Mouse (Mus musculus): Measurements from ENCODE around the gene Rsph3a. TPM values are rescaled to one million over a fixed set of nuclear protein-coding genes. Genes with fewer than 3 reads are reported as not detected.
"Not testable (repeated sequence)": the region's sequence is repeated elsewhere in the genome, so short reads cannot be mapped to it uniquely, and the experiment has no call there.

Gene Rsph3a
- total RNA-seq, 2 experiments from 2014 or later, result 47.3 TPM

DNA sequence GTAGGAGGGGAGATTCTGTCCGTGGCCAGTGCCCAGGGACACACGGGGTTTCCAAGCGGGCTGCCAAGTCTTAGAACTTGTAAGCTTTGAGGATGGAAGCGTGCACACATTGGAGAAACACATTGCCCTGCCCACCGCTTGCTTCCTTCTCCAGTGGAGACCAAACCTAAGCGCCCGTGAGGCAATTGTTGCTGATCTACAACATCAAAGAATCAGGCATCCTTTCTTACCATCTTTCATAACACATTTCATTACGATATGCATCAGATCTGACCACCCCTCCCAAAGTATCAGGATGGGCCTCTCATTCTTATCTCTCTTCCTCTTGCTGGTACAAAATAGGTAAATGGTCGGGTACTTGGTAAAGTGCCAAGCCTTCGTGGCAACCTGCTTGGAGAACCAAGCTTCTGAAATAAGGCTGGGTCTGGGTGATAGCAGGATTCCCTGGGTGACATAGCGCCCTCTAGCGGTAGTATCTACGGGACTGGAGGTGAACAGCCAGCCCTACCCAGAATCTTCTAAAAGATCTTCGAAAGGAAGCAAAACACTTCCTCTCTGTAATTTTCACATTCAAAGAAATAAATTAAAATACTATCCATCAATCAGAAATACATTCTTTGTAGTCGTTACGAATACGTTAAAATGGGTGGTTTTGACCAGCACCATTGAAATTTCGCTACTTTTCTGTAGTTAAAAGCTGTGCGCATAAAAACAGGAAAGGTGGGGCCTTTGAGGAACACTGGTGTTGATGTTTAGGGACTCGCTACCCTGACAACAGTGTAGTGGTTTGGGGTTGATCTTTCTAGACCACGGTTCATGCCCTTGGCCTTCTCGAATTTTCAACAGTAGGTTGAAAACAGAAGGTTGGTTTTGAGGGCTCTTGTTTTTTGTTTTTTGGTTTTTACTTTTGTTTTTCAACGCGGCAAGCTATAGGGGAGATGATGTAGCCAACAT lies 17.6 kb upstream of the Rsph3a start:
- peak; percentile 74 for DNase-seq
- intact Hi-C loops (cut with DNase I), result loop anchor here (5.0 kb wide), 1 partner anchor 61 kb away; no protein-coding TSS in a partner anchor

DNA sequence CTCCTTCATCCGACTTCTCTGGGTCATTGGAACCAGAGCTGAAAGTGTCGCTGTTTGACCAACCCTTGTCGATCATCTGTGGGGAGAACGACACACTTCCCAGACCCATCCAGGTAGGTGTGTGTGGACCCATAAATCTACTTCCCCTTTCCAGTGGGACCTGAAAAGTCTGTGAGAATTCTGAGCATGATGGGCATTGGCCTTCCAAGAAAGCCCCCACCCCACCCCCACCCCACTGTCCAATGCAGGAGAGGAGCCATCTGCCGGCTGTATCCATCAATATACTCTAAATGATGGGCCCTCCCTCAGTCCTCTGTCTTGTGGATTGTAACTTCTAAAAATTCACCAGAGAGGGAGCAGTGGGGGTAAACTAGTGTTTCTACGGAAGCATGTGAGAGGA lies 16.8 kb upstream of the Rsph3a start:
- intact Hi-C loops (cut with DNase I), result loop anchor here (5.0 kb wide), 1 partner anchor 61 kb away; no protein-coding TSS in a partner anchor

DNA sequence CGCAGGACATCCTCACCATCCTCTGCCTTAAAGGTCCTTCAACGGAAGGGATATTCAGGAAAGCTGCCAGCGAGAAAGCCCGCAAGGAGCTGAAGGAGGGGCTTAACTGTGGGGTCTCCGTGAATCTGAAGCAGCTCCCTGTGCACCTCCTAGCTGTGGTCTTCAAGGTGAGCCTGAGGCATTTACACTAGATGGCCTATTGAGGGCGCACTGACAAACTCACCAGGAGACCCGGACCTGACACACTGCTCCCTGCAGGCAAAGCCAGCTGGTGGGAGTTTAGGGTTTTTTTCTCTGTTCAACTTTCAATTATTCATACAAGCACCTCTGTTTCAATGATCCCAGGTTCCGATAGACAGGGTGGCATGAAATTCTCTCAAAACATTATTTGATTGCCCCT lies 16.1 kb upstream of the Rsph3a start:
- no peak for DNase-seq
- intact Hi-C loops (cut with DNase I), result loop anchor here (5.0 kb wide), 1 partner anchor 62 kb away; no protein-coding TSS in a partner anchor

More for the DNA sequence above, 16.8 kb upstream of the Rsph3a start:
- DNase-seq, result no peak

DNA sequence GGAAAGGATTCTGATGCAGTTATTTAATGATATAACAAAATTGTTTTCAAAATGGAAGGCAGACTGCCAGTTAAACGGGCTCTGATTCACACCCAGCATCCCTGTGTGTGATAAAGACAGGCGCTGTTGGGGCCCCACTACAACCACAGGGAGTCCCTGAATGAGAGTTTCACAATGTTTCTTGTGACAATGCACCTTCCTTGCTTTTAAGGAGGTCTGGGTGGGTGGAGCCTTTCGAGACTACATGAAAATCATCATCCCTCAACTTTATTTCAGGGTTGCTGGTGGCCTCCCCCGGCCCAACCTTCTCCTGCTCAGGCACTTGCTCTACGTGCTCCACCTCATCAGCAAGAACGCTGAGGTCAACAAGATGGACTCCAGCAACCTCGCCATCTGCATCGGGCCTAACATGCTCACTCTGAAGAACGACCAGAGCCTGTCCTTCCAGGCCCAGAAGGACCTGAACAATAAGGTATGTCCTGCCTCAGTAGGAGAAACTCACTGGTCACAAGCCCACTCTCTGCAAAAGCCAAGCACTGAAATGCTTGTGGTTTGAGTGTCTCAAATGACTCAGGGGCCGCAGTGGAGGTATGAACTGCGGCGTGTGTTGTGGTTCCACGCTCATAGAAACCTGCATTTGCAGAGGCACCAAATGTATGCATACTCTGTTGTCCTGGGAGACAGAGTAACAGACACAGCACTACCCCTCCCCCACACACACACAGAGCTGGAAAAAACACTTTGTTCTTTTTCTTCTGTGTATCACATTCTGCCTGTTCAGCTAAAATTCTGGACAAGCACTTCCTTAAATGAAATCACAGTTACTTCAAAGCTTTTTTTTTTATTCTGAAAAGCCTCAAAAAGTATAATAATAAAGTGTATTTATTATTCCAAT lies 14.1 kb upstream of the Rsph3a start:
- no peak for DNase-seq
- intact Hi-C loops (cut with DNase I), result no loop called here

DNA sequence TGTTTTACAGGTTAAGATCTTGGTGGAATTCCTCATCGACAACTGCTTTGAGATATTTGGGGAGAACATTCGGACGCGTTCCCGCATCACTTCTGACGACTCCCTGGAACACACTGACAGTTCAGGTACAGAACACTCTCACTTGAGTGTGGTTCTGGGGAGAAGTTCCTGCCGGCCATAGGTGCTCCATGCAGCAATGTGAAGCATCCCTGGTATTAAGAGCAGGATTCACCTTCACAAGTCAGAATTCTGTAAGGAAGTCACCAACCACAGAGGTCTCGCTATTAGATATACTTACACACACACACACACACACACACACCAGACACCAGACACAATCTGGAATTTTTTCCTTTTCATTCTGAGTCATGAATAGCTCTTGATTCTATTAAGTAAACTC lies 13.3 kb upstream of the Rsph3a start:
- intact Hi-C loops (cut with DNase I); DNase-seq: not testable (repeated sequence)

DNA sequence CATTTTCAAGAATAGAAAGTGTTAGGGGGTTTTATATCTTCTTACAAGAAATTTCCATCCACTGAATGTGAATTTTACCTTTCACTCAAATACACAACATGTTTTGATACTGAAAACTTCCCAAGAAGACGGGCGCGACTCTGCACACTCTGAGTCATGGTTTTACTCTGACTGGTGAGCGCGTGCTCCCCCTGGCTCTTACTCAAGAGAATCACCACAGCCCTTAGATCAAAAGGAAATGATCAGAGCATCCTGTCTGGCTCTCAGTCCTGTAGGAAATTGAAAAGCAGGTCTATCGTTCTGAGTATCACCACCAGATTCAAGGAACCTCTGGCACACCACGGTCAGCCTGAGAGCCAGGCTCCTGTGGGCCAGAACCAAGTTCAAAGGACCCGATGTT lies 5.8 kb upstream of the Rsph3a start:
- intact Hi-C loops (cut with DNase I), result no loop called here
- DNase-seq, result peak; percentile 16

DNA sequence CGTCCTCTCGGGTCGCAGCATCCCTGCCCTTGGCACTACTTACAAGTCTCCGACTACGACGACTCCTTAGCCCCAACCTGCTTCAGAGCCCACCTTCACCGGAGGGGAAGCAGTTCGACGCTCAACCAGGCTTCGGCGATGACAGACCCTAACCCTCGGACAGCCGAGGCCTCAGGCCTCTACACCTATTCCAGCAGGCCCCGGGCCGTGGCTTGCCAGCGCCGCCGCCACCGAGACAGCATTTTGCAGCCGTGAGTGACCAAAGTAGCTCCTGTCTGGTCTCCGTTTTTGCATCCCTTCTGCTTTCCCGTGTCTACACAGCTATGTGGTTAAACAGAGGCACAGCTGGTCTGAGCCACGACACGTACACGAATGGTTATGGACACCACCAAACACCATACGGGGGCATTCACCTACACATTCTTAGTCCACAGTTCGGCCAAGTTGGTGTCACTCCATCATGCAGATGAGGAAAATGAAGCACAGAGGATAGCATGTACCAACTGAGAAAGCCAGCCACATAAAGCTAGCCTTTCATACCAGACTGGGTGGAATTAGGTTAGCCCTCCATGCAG lies 726 bp downstream of the Rsph3a start:
- intact Hi-C loops (cut with DNase I); DNase-seq: not testable (repeated sequence)

DNA sequence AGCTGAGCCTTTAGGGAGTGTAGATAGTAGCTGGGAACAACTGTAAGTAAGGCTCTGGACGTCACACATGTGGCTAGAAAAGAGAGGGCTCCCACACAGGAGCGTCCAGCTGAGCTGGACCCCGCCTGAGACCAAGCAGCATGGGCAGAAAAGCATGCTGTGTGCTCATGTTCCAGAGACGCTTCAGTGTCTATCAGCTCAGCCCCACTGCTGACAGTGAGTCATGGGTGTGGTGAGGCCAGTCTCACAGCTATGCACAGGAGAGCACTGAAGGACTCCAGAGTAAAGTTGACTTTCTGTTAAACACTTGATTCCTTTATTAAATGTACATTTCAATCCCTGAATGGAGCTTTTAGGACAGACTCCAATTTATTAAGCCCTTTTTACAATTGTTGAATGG lies 5.9 kb downstream of the Rsph3a start:
- intact Hi-C loops (cut with DNase I); DNase-seq: not testable (repeated sequence)

DNA sequence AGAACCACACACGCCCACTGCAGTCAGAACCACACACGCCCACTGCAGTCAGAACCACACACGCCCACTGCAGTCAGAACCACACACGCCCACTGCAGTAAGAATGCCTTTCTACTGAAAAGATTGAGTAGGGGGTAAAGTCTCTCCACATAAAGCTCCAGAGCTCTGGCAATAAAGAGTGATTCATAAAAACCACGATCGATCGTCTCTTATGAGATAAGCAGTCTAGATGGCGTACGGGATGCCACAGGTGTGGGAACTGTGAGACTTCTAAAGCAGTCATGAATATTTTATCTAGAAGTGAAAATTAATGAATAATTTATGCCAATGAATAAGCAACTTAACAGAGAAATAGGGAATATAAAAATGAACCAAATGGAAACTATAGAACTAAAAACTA lies 11.8 kb downstream of the Rsph3a start:
- intact Hi-C loops (cut with DNase I); DNase-seq: not testable (repeated sequence)

DNA sequence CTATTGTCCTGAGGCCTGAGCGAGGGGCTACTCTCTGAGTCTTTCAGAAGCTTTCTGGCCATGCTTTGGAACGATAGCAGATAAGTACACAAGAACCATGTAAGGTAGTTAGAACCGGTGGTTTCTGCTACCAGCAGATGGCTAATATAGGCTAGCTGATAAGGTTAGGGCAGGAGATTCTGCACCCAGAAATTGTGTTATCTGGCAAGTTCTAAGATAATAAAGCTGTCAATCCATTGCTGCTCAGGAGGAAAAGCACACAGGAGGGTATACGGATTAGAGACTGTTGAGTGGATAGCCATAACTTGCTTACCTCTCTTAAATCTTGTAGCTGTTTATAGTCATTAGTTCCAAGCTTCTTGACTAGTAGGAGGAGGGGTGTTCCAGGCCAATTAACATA lies 17.9 kb downstream of the Rsph3a start:
- intact Hi-C loops (cut with DNase I); DNase-seq: not testable (repeated sequence)

DNA sequence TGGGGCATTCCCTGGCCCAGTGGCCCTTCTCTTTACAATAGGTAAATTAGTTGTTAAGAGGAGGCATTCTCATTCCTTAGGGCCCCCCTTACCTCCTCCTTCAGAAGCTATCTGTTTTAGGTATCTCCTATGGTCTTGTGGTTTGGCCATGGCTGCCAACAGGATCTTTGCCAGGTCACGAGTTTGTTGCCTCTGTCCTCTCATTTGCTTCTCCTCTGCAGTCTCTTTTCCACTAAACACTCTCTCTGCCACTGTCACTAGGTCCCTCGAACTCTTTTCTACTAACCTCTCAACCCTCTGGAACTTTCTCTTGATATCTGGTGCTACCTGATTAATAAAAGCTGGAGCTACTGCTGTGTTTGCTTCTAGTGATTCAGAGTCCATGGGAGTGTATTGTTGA lies 19.0 kb downstream of the Rsph3a start:
- intact Hi-C loops (cut with DNase I); DNase-seq: not testable (repeated sequence)

DNA sequence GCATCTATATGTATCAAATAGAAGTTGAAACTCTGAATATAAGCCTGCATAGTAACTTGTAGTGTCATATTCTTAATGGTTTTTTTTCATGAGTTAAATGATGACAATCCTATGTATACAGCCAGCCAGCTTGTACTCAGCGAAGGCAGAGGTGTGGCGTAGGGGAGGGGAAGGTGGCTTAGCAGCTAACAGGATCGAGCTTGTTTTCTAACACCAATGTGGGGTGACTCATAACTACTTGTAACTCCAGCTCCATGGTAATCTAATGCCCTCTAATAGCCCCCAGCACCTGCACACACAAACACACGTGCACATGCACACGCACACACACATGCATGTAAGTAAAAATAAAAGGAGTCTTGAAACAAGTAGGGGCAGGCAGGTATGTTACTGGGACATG lies 23.1 kb downstream of the Rsph3a start:
- DNase-seq; intact Hi-C loops (cut with DNase I): not testable (repeated sequence)

DNA sequence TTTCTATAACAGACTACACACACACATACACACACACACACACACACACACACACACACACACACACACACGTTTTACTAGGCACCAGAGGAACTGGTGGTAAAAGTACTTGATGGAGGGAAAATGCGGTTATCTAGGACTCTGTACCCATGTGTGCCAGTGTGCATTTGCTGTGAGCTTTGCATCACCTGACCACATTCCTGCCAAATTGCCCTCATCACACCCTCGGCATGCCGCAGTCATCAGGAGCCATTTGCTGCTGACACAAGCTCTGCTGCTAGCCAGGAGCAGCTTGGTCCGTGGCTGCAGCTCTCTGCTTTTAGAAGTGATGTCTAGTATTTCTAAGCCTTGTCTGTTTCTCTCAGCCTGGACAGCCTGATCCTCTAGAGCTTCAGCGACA lies 24.4 kb downstream of the Rsph3a start:
- DNase-seq; intact Hi-C loops (cut with DNase I): not testable (repeated sequence)

DNA sequence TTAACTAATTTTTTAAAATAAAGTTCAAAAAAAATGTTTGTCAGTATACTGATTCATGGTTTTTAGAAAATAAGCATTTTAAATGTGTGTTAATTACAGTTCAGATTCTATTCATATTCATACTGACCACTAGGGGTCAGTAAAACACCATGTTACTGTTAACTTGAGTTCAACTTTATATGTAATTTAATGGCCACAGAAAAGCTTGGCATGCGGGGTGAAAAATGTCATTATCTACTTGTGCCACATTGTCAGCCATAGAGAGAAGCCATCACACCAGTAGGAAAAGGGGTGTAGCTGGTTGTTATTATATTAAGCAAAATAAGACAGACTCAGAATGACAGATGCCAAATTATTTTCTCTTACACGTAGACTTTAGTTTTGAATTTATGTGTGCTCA lies 38.1 kb downstream of the Rsph3a start:
- DNase-seq; intact Hi-C loops (cut with DNase I): not testable (repeated sequence)

DNA sequence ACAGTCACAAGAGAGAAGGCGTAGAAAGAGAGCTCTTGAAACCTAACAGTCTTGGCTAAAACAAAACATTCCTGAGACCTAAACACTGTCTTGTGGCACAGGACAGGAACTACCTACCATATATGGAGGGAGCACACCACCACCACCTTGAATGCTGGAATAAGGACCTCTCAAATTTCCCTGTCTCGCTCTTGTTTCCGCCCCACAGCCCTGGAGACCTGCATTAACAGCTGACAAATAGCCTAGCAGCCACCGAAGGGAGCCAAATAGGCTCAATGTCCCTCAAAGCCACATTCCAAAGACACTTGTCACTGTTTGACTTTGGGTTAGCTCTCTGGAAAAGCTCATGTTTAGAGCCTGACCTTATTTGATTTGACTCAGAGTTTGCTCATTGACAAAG lies 40.2 kb downstream of the Rsph3a start:
- DNase-seq; intact Hi-C loops (cut with DNase I): not testable (repeated sequence)

DNA sequence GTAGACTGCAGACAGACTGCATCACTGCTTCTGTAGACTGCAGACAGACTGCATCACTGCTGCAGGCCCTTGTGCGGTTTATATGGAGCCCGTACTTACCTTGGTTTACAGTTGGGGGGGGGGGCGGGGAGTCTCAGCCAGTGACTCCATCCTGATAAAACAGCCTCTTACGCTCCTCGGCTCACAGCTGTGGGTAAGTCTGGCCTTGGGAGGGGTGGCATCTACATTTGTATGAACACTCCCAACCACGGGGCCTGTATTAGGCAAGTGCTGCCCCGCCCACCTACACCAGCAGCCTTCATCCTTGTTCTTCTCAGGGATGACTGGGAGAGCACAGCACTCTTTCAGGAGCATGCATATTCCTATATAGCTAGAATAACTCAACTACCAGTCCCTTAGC lies 41.6 kb downstream of the Rsph3a start:
- intact Hi-C loops (cut with DNase I); DNase-seq: not testable (repeated sequence)

DNA sequence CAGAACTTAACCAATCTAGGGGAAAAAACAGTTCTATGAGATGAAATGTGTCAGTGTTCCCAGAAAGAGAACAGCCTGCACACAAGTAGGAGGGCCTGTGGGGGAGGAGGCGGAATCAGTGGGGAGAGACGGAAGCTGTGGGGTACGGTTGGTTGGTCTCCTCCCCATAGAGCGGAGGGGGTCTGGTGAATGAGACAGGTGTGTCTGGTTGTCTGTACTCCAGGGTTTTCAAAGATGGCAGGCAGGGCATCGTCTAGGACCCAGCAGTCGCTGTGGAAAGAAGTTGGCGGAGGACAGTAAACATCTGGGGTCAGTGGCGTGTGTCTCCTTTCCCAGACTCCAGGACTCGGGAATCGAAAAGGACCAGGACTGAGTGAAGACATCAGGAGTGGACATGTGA lies 57.8 kb downstream of the Rsph3a start:
- DNase-seq; intact Hi-C loops (cut with DNase I): not testable (repeated sequence)

DNA sequence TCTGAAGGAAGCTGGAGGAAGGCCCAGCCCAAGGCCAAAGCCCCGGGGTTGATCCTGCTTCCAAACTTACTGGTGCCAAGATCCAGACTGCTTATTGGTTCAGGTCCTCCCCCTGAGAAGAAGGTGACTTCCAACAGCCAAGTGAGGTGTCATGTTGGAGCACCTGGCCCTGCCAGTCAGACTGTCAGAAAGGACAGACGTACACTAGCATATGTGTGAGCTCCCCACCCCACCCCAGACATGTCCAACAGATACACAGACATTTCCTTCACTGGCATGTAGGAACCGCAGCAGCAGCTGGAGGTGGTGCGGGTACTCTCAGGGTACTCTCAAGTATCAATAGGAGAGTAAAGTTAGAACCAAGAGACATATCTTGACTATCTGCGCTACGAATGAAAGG lies 61.4 kb downstream of the Rsph3a start:
- intact Hi-C loops (cut with DNase I), result not testable (repeated sequence)

DNA sequence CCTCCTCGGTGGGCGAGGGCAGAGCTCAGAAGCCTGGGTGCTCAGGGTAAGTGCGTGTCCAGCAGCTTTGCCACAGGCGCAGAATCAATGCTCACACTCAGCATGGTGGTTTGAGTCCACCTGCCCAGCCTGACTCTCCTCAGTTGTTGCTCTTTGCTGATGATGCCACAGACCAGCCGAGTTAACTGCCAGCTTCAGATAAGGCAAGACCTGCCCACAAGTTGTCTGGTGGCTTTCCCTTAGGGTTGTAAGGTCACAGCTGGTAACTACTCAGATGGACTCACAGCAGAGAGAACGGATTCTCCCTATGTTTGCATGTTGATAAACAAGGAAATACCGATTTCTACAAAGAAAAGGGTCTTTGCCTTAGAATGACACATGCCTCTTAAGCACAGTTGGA lies 64.2 kb downstream of the Rsph3a start:
- intact Hi-C loops (cut with DNase I); DNase-seq: not testable (repeated sequence)

More for the DNA sequence above, 61.4 kb downstream of the Rsph3a start:
- DNase-seq, result not testable (repeated sequence)

DNA sequence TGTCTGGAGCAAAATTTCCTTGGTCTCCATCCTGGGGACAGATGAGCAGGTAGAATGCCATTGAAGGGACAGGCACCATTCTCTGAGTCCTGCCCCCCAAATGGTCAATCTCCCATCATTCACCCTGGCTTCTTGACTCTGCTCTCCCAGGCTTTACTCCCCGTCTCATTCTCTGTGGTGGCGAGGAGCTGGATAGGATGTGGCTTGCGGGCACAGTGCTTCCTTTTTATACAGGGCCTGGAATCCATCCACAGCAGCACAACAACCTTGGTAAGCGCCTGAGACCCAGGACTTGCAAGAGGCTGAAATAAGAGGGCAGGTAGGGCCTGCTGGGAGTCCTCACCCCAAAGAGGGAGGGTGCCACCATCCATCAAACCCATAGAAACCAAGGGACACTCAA lies 68.6 kb downstream of the Rsph3a start:
- DNase-seq, result not testable (repeated sequence)

DNA sequence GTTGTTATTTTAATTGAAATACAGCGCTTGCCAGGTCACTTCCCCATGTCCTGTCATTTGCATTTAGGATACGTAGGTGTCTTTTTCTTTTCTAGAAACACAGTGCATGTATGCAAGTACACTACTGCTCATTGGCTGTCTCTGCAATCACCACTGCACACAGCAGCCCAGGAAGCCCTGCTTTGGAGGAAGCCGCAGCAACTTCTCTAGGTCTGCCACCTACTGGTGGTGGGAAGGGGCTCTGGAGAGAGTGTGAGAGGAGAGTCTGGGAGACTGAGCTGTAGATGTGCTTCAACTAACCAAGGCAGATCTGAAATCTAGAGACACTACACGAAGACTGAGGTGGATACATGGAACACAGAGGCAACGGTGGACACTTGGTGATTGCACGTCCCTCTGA lies 77.3 kb downstream of the Rsph3a start:
- DNase-seq; intact Hi-C loops (cut with DNase I): not testable (repeated sequence)

More for the DNA sequence above, 68.6 kb downstream of the Rsph3a start:
- intact Hi-C loops (cut with DNase I), result not testable (repeated sequence)
